Mouse (Mus musculus) heart, embryonic 14.5 days (tissue): ENCODE measurements around the gene Bsnd. TPM values are rescaled to one million over a fixed set of nuclear protein-coding genes. Genes with fewer than 3 reads are reported as not detected.

Experiments used
- ATAC-seq: fragments of 200-750 bp; cut with Nextera tagmentation; 2 replicates; pipeline ENCODE4 v1.8.0; 2017; ENCODE audit warnings: low read depth, moderate TSS enrichment; ENCODE audit not compliant: insufficient number of reproducible peaks, insufficient read depth, low FRiP score
- H3K27ac ChIP-seq, 2 experiments: fragments of 200-500 bp in 1 of 2; fragments of 300-500 bp in 1 of 2; sonication (generic) in 1 of 2; replicated peaks in 1 of 2; 2 replicates each; pipeline ENCODE4 v1.5.1; 2012 to 2014; ENCODE audit warnings: low read depth in 2 of 2, low read length in 2 of 2, control low read depth in 1 of 2, mild to moderate bottlenecking in 1 of 2, mixed read lengths in 1 of 2; ENCODE audit not compliant: control insufficient read depth in 1 of 2, insufficient read depth in 1 of 2
- H3K27me3 ChIP-seq: fragments of 300-500 bp; sonication (generic); 2 replicates; pipeline ENCODE4 v1.6.1; 2014; ENCODE audit warnings: mild to moderate bottlenecking, low read length, control low read depth; ENCODE audit not compliant: control insufficient read depth, insufficient read depth
- H3K36me3 ChIP-seq: fragments of 300-500 bp; sonication (generic); 2 replicates; pipeline ENCODE4 v1.6.1; 2014; ENCODE audit warnings: mild to moderate bottlenecking, control low read depth, low read length, mixed read lengths; ENCODE audit not compliant: control insufficient read depth, insufficient read depth
- H3K4me1 ChIP-seq, 2 experiments: fragments of 200-500 bp in 1 of 2; fragments of 300-500 bp in 1 of 2; sonication (generic) in 1 of 2; 2 replicates each; pipeline ENCODE4 v1.6.1; 2012 to 2014; ENCODE audit warnings: low read length in 2 of 2, control low read depth in 1 of 2, mixed read lengths in 1 of 2; ENCODE audit not compliant: control insufficient read depth in 2 of 2, insufficient read depth in 2 of 2
- H3K4me2 ChIP-seq: fragments of 300-500 bp; sonication (generic); 2 replicates; pipeline ENCODE4 v1.6.1; 2014; ENCODE audit warnings: mild to moderate bottlenecking, low read length
- H3K4me3 ChIP-seq, 2 experiments: fragments of 200-500 bp in 1 of 2; fragments of 300-500 bp in 1 of 2; sonication (generic) in 1 of 2; 2 replicates each; pipeline ENCODE4 v1.5.1; 2012 to 2014; ENCODE audit warnings: low read length in 2 of 2, mild to moderate bottlenecking in 2 of 2, control low read depth in 1 of 2, low read depth in 1 of 2, moderate library complexity in 1 of 2; ENCODE audit not compliant: control insufficient read depth in 1 of 2, insufficient read depth in 1 of 2
- H3K9ac ChIP-seq: fragments of 300-500 bp; sonication (generic); 2 replicates; pipeline ENCODE4 v1.6.1; 2014; ENCODE audit warnings: mild to moderate bottlenecking, low read length
- H3K9me3 ChIP-seq: fragments of 300-500 bp; sonication (generic); 2 replicates; pipeline ENCODE4 v1.6.1; 2016; ENCODE audit warnings: low read length, control low read depth; ENCODE audit not compliant: control insufficient read depth
- WGBS: fragments of 180-500 bp; shearing (Covaris S2); extraction: QIAGEN DNeasy Blood & Tissue Kit; methylation state at CpG from one replicate; pipeline ENCODE4 v1.1.7; 2014; 5-methylcytosine and 5-hydroxymethylcytosine counted together
- polyA plus RNA-seq: library from polyadenylated mRNA; unstranded; fragments of >200 nt; fragmentation: Nextera tagmentation; extraction: Ambion mirVana; gene quantifications from 2 replicates; pipeline ENCODE4 v1.2.1, GENCODE M21; 2014

Gene Bsnd
- polyA plus RNA-seq, 1 experiment from 2014 or later: not detected

DNA sequence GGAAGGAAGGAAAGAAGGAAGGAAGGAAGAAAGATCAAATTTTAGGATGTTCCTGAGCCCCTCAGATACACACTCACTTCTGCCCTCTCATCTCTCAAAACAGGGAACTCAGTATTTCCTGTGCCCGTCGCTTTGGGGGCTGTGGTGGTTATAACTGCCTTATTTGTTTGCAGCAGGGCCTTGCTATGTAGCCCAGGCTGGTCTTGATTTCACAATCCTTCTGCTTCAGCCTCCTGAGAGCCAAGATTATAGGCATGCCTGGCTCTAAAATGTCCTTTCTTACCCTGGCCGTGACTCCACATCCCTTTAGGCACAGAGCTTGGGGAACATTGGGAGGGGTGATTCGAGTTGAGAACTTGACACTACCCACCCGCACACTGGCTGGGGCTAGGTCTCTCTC is 29.6 kb downstream of the Bsnd start:
- no peaks in the 10 kb centered on the region for H3K9me3 ChIP-seq
- peaks cover 50% of the 10 kb centered on the region for H3K27me3 ChIP-seq
- H3K27ac ChIP-seq: no peak overlapping the region
- peaks cover 6 to 11% of the 10 kb centered on the region in 2 experiments; a peak in 2 of 4 replicates for H3K4me1 ChIP-seq
- H3K4me2 ChIP-seq: no peak overlapping the region
- 67% methylated on average over 5 of the region's 5 CpGs for WGBS
- no peak overlapping the region for H3K9ac ChIP-seq
- no peak overlapping the region for H3K4me3 ChIP-seq
- H3K36me3 ChIP-seq: no peaks in the 10 kb centered on the region
- no peak for ATAC-seq

DNA sequence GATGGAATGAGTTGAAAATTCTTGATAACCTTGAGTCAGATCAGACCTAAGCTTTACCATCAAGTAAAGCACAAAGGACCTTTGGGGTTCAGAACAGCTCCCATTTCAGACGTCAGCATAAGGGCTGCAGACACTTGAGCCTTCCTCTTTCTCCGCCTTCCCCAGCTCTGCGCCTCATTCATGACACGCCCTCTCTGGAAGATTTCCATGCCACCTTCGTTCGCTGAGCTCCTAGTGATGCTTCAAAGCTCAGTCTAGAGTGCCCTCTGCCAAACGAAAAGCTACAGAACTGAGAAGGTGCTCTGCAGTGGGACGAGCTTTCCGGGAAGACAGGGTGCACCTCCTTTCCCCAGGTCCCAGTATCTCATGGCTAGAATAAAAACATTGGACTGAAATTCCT is 30.1 kb downstream of the Bsnd start:
- Histone ChIP-seq H3K27ac (no peak overlapping the region), H3K27me3 (peaks cover 50% of the 10 kb centered on the region), H3K4me3 (no peak overlapping the region), H3K4me2 (no peak overlapping the region), H3K9ac (no peak overlapping the region), H3K9me3 (no peaks in the 10 kb centered on the region), H3K36me3 (no peaks in the 10 kb centered on the region), H3K4me1 (peaks cover 6 to 11% of the 10 kb centered on the region in 2 experiments; a peak in 2 of 4 replicates)
- WGBS: 60% methylated on average over 9 of the region's 9 CpGs
- no peak for ATAC-seq

DNA sequence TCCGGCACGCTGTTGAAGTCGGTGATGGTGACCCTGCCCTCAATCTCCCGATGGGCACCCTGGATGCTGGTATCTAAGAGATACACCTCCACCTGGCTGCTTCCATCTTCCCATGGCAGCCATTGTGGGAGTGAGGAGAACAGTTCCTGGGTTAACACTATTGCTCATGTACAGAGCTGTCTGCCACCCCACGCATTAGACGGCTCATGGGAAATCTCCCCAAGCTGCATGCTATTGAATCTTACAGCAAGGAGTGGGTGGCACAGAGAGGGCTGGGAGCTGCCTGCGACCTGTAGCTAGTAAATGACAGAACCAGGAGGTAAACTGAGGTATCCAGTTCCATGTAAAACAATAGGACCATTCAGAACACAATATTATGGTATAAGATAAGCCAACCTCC is 37.5 kb downstream of the Bsnd start:
- WGBS: 89% methylated on average over 7 of the region's 7 CpGs
- Histone ChIP-seq H3K4me3 (no peak overlapping the region), H3K4me2 (no peak overlapping the region), H3K27me3 (no peaks in the 10 kb centered on the region), H3K27ac (no peak overlapping the region), H3K36me3 (no peaks in the 10 kb centered on the region), H3K9ac (no peak overlapping the region), H3K9me3 (no peaks in the 10 kb centered on the region), H3K4me1 (peaks cover 10 to 13% of the 10 kb centered on the region in 2 experiments; a peak in 3 of 4 replicates)
- no peak for ATAC-seq

DNA sequence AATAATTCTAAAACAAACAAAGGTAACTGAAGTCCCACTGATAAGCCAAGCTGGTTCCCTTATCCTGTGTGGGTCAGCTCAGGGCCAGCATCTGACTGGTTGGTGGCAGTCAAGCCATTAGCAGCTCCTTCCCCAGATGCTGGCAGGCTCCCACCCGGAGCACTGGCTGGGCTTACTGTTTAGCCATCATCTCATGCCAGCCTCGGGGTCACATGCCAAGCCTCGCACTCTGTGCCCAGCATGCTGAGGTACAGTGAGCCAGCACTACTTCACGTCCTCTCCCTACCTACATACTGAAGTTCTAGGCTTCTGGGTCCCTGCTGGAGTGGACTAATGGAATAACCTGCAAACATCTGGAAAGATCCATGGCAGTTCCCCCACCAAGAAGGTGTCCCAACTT is 38.6 kb downstream of the Bsnd start:
- H3K9me3 ChIP-seq: no peaks in the 10 kb centered on the region
- WGBS: 85% methylated on average over 4 of the region's 4 CpGs

DNA sequence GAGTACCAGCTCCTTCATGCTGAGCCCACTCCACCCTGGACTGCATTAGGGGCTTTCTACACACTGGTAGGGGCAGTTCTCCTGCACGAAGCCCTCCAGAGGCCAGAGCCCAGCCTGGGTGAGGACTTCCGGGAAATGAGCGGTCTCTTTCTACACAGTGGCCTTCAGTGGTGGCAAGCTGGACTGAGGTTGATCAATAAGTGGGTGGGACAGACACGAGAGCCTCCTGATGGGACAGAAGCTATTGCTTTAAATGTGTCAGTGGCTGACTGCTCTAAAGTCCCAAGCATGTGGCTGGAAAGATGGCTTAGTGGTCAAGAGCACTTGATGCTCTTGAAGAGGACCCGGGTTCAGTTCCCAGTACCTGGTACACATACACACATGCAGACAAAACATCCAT is 39.0 kb downstream of the Bsnd start:
- no peak overlapping the region for H3K4me3 ChIP-seq

More for the DNA sequence above, 38.6 kb downstream of the Bsnd start:
- peaks cover 10 to 13% of the 10 kb centered on the region in 2 experiments; a peak in 3 of 4 replicates for H3K4me1 ChIP-seq
- no peaks in the 10 kb centered on the region for H3K27me3 ChIP-seq
- no peaks in the 10 kb centered on the region for H3K36me3 ChIP-seq
- no peak overlapping the region for H3K4me3 ChIP-seq
- no peak overlapping the region for H3K9ac ChIP-seq
- no peak for ATAC-seq
- no peak overlapping the region for H3K4me2 ChIP-seq
- H3K27ac ChIP-seq: no peak overlapping the region

DNA sequence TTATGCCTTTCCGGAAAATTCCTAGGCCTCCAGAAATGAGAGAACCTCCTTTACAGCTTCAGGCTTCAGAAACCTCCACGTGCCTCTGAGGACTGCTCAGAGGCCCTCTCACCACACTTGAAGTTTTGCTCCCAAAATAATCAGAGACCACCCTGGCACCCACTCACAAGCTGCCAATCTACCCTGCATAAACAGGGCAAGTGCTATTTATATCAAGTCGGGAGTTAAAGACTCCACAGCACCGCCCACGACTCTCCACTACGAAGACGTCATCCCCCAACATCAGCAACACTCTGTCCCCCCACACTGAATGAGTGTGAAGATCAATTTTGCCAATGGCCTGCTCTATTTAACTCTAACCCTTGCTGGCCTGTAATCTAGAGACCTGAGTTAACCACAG is 39.7 kb downstream of the Bsnd start:
- Histone ChIP-seq H3K9me3 (no peaks in the 10 kb centered on the region), H3K9ac (no peak overlapping the region)

More for the DNA sequence above, 39.0 kb downstream of the Bsnd start:
- ATAC-seq: no peak
- Histone ChIP-seq H3K27ac (no peak overlapping the region), H3K27me3 (no peaks in the 10 kb centered on the region), H3K9me3 (no peaks in the 10 kb centered on the region), H3K4me1 (peaks cover 10 to 13% of the 10 kb centered on the region in 2 experiments; a peak in 3 of 4 replicates), H3K36me3 (no peaks in the 10 kb centered on the region), H3K9ac (no peak overlapping the region), H3K4me2 (no peak overlapping the region)
- 84% methylated on average over 5 of the region's 5 CpGs for WGBS

DNA sequence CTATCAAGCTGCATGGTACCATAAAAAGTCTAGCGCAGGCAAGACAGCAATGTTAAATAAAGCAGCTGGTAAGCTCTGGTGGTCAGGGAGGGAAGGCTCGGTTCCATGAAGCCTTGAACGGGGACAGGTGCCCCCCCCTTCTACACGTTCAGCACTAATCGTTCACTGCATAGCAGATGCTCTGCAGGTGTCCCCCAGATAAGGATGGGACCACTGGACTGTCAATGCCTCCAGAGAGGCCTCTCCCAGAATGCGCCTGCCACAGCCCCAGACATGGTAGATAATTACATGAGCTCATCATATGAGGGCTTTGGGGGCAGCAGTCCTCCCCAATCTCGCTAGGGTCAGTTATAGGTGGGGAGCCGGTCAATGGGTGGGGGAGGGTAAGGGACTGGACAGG is 42.8 kb downstream of the Bsnd start:
- H3K27me3 ChIP-seq: no peaks in the 10 kb centered on the region
- no peak for ATAC-seq
- no peak overlapping the region for H3K4me3 ChIP-seq
- WGBS: 72% methylated on average over 8 of the region's 8 CpGs
- no peak overlapping the region for H3K27ac ChIP-seq
- no peak overlapping the region for H3K9ac ChIP-seq
- H3K4me1 ChIP-seq: peaks cover 10 to 13% of the 10 kb centered on the region in 2 experiments; a peak in 3 of 4 replicates
- no peaks in the 10 kb centered on the region for H3K9me3 ChIP-seq
- H3K36me3 ChIP-seq: no peaks in the 10 kb centered on the region
- no peak overlapping the region for H3K4me2 ChIP-seq

More for the DNA sequence above, 39.7 kb downstream of the Bsnd start:
- H3K4me1 ChIP-seq: peaks cover 10 to 13% of the 10 kb centered on the region in 2 experiments; a peak in 3 of 4 replicates
- no peak for ATAC-seq
- H3K4me3 ChIP-seq: no peak overlapping the region
- no peak overlapping the region for H3K27ac ChIP-seq
- H3K36me3 ChIP-seq: no peaks in the 10 kb centered on the region
- no peak overlapping the region for H3K4me2 ChIP-seq
- 35% methylated on average over 7 of the region's 7 CpGs for WGBS
- H3K27me3 ChIP-seq: no peaks in the 10 kb centered on the region

DNA sequence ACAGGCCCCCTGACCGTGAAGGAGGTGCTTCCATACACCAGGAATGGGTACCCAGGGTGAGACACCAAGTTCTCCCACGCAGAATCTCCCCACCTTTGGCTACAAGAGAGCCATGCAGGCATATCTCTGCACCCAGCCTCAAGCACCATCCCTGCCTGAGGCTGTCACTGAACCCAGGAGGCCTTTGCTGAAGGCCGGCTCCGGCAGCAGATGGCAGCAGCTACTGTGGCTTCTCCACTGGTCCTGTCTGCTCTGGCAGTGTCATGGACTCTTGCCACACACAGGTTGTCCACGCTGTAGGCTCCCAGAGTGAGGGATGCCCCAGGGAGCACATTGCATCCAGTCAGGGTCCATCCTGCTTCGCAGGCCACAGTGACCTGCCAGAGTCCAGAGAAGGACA is 48.9 kb downstream of the Bsnd start:
- no peak overlapping the region for H3K4me3 ChIP-seq
- no peak overlapping the region for H3K9ac ChIP-seq
- no peak overlapping the region for H3K27ac ChIP-seq
- peaks cover 48% of the 10 kb centered on the region for H3K36me3 ChIP-seq
- no peaks in the 10 kb centered on the region for H3K4me1 ChIP-seq
- 81% methylated on average over 6 of the region's 6 CpGs for WGBS
- H3K9me3 ChIP-seq: no peaks in the 10 kb centered on the region
- ATAC-seq: no peak
- H3K4me2 ChIP-seq: no peak overlapping the region
- H3K27me3 ChIP-seq: no peaks in the 10 kb centered on the region
